Mouse (Mus musculus): ENCODE measurements around the gene Ptcd1. TPM values are rescaled to one million over a fixed set of nuclear protein-coding genes. Genes with fewer than 3 reads are reported as not detected.
A peak's percentile ranks its signal among the peaks of the same experiment; 100 is the strongest.
"Not testable (repeated sequence)": the region's sequence is repeated elsewhere in the genome, so short reads cannot be mapped to it uniquely, and the experiment has no call there.

Ptcd1 gene
- 10 to 100 TPM; 23.6 to 24.7 TPM for total RNA-seq (2021)

DNA sequence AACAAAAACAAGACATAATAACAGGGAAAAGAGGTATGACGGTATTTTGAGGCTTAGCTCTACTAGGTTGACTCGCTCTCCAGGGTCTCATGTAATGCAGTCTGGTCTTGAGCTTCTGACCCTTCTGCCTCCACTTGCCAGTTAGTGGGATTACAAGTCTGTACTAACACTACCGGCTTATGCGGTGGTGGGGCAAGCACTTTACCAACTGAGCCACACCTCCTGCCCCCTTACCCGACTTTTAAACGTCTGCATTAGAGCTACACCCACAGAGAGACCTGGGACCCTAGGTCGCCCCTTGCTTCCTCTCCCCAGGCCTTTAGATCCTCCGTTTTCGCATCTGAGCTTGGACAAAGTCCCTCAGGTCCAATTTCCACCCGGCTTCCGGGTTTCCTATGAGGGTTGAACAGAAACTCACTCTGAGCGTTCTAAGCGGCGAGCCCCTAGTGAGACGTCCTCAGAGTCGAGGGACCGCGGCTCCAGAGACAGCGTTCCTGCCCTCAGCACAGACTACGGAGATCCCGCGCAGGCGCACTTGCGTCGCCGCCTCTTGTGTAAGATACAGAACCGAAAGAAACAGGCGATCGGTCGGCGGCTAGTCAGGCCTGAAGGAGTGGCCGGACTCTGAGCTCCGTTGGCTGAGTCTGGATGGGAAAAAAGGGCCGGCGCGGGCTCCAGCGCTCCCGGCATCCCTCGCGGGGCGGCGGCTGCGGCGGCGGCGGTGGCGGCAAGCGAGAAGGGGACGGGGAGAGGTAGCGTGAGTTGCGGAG lies at the start of gene Ptcd1, which contains the start of gene Cpsf4:
Gene Ptcd1 (minus strand): TSS at position 573 of the 770 bp plus-strand sequence.
Gene Cpsf4 (plus strand): TSS at position 678 of the 770 bp plus-strand sequence.
- peak; percentile 98 to 99 for DNase-seq

DNA sequence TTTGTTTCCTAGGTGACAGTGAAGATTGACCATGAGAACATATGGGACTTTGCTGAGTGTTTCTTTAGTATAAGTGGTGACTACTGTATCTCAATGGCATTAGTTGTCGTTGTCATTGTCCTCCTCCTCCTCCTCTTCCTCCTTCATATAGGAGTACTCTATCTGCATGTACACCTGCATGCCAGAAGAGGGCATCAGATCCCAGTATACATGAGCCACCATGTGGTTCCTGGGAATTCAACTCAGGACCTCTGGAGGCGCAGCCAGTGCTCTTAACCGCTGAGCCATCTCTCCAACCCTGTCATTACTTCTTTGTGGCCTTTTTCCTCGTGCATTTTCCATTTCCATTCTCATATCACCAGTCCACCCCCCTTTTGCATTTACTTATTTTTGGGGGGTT lies 47.8 kb upstream of the Ptcd1 start:
- no peak for DNase-seq

DNA sequence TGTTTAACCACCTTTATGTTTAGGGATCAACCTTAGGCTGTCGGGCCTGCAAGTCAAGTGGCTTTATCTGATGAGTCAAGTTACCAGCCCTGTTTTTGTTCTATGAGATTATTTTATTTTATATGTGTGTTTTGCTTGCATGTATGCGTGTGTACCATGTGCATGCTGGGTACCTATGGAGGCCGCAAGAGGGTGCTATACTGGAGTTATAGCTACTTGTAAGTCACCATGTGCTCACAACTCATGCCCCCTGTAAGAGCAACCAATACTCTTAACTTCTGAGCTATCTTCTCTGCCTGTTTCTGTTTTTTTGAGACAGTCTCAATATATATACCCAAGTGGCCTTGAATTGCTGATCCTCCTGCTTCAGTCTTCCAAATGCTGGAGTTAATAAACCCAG lies 46.6 kb upstream of the Ptcd1 start:
- DNase-seq, result no peak

DNA sequence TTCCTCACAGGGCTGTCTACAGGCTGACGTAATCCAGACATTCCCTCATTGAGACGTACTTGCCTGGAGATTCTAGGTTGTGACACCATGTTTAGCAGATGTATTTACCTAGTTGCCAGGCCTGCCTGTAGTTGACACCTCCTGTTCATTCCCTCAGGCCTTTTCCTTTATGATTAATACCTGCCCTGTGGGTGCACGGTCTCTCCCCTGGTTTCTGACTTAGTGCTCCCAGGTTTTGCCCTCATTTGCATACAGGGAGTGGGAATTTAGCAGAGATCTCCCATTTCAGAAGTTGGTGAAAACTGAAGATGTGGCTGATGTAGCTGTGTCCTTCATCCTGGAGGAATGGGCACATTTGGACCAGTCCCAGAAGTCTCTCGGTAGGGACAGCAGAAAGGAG lies 45.3 kb upstream of the Ptcd1 start:
- DNase-seq, result no peak

DNA sequence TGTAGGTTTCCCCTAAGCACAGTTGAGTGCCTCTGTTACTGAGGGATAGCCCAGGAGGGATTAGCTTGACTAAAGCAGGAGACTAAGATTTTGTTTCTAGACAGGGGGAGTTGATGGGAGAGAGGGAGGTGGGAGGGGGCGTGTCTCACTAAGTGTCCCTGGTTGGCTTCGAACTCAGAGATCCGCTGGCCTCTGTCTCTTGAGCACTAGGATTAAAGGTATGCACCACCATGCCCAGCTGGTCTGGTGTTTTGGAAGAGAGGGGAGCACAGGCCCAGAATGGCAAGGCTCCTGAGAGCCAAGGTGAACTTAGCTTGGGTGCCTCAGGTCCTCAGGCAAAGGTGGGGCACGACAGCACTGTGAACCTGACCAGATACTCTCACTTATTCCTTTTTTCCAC lies 44.4 kb upstream of the Ptcd1 start:
- no peak for DNase-seq

DNA sequence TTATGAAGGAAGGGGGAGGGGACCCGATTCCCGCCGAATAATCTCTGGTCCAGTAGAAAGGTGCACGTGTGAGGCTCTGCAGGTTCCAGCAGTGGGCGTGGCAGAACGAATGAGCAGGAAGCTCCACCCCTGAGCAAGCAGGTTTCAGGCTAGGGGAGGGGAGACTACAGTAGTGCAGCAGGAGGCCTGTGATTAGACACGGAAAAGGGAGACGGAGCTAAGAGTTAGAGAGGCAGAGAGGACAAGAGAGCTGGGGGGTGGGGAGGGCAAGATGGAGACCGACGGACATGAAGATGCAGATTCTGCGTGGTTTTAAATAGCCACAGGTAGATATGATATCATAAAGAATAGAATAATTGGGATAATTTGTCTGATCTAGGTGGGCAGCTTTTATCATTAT lies 41.5 kb upstream of the Ptcd1 start:
- not testable (repeated sequence) for DNase-seq

DNA sequence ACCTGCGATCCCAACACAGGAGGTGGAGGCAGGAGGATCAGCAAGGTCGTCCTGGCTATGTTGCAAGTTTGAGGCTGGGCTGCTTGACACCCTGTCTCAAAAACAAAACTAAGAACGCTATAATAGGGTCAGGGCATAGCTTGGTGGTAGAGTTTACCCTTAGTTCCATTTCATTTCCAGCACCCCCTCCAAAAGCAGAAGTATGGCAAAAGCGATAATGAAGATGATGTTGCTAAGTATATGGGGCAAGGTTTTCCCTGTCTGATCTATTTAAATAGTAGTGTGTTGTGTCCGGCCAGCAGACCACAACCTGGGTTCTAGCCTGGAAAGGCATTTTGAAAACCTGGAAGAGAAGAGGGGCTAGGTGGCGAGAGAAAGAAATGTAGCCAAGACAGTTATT lies 41.0 kb upstream of the Ptcd1 start:
- DNase-seq, result no peak

DNA sequence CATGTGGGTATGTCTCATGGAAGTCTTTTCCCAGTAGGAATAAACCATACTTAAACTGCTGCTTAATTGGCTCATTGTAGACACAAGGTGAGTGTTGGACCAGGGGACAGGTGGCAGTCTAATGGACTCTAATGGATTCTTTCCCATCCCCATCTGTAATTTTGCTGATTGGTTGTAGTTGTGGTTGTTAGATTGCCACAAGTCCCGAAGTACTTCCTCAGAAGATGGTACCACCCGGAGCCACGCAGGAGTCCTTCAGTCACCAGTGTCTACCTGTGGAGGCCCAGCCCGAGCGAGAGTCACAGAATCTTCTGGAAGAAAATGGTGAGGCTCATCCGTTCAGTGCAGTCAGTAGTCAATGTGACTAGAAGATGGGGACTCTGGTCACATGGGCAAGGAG lies 40.5 kb upstream of the Ptcd1 start:
- DNase-seq, result no peak

DNA sequence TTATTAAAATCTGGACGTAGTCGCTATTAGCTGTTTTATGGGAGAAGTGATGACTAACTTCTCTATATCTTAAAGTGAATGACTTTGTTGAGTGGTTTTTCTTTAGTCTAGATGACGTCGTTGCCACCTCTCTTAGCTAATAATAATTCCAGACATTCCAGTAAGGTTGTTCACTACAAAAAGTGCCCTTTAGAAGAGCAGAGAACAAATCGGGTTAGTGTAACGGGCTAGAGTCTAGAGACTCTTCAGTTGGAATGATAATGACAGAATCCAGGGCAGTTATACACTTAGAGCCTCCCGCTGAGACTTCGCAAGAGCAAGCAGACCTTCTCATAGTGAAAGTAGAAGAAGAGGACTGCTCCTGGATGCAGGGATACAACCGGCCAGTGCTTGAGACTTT lies 38.1 kb upstream of the Ptcd1 start:
- DNase-seq, result no peak

DNA sequence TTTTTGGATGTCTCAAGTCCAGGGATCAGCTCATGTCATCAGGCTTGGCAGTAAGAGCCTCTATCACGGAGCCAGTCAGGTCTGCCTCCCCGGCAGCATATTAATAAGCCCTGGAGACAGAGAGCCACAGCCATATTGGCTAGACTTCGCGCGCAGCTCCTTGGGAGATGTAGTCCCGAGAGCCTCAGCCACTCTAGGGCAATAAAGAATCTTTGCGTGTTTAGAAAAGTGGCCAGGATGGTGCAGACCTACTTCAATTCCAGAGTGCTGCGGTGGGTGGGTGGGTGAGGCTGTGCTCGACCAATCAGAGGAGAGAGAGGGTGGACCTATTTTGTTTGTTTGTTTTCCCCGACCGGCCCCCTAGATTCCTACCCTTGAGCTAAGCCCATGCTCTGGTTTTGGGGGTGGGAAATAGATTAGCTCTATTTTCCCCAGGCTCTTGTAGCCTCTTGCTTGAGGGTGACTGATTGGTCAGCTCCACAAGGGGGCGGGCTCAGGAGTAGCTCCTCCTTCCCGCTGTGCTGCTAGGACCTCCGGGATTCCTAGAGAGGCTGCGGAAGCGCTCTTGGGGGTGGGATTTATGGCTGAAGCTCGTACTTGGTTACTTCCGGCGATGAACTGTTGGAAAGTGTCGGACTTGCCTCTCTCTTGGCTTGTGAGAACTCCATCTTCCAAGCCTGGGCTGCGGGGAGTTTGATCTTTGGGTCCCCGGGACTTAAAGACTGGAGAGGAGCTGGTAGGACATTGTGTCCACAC lies 37.2 kb upstream of the Ptcd1 start, which contains the start of gene Zkscan5:
Gene Zkscan5 (plus strand): TSS at position 627 of the 756 bp plus-strand sequence.
- DNase-seq, result peak; percentile 97

DNA sequence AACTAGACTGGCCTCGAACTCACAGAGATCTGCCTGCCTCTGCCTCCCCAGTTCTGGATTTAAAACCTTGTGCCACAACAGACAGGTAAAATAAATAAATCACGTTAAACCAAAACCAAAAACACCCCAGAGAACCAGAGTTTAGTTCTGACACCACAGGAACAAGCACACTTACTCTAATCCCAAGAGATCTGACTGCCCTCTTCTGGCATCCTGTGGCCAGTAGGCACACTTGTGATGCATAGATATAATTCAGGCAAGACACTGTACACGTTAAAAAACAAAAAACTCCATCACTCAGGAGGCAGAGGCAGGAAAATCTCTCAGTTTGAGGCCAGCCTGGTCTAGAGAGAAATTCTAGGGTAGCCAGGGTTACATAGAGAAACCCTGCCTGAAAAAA lies 35.5 kb upstream of the Ptcd1 start:
- DNase-seq, result no peak

DNA sequence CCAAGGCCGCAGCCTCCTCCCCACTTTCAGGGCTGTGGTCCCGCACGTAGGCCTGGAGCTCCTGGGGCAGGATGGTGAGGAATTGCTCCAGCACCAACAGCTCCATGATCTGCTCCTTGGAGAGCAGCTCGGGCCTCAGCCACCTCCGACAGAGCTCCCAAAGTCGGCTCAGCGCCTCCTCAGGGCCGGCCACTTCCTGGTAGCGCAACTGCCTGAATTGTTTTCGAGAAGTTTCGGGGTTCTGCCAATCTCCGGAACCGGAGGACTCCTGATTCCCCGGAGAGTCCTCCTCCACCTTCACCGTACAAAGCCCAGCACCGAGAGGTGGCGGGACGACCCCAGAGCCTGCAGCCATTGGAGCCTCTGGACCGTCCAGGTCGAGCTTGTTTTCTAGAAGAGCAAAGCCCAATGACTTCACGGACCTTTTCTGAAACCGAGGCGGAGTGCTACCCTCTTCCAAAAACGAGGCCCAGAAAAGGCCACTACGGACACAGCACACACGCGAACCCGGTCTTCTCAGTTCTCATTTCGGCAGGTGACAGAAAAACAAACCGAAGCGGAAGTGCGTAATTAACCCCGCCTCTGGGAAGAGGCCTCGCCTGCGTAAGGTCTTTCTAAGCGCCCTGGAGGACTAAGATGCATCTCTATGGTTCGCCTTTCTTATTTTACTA lies 34.5 kb upstream of the Ptcd1 start, which contains the start of gene Zkscan14:
Gene Zkscan14 (minus strand): TSS at position 548 of the 671 bp plus-strand sequence.
- DNase-seq, result peak; percentile 69 to 76

DNA sequence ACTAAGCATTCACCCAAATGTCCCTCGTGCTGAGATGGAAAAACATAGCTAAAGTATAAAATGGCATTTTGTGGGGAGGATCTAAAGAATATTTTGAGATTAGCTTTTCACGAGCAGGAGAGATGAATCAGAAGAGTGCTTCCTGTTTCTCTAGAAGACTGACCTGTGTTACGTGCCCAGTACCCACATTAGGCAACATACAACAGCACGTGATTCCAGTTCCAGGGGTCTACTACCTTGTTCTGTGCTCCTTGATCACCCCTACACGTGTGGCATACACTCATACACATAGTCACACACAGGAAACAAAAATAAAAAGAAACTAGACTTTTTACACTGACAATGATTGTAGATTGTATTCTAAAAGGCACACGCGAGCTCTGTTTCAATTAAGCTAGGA lies 33.5 kb upstream of the Ptcd1 start:
- DNase-seq, result no peak

DNA sequence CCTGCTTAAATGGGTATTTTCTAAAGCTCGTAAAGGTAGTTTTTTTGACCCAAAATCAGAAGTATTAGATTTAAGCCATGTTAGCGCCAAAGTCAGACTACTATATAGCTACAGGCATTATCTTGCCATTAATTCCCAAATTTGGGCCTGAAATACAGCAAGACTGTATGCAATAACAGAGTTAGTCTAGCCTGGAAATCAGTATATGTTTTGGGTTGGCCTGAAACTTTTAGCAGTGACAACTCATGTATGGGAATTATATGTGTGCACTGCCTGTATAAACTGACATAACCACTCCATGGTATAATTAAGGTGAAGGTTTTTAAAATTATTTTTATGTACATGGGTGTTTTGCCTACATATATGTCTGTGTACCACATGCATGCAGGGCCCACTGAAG lies 25.1 kb upstream of the Ptcd1 start, which contains the start of gene Atp5j2:
Gene Atp5j2 (minus strand): TSS at position 101 of the 400 bp plus-strand sequence.
- DNase-seq, result no peak

DNA sequence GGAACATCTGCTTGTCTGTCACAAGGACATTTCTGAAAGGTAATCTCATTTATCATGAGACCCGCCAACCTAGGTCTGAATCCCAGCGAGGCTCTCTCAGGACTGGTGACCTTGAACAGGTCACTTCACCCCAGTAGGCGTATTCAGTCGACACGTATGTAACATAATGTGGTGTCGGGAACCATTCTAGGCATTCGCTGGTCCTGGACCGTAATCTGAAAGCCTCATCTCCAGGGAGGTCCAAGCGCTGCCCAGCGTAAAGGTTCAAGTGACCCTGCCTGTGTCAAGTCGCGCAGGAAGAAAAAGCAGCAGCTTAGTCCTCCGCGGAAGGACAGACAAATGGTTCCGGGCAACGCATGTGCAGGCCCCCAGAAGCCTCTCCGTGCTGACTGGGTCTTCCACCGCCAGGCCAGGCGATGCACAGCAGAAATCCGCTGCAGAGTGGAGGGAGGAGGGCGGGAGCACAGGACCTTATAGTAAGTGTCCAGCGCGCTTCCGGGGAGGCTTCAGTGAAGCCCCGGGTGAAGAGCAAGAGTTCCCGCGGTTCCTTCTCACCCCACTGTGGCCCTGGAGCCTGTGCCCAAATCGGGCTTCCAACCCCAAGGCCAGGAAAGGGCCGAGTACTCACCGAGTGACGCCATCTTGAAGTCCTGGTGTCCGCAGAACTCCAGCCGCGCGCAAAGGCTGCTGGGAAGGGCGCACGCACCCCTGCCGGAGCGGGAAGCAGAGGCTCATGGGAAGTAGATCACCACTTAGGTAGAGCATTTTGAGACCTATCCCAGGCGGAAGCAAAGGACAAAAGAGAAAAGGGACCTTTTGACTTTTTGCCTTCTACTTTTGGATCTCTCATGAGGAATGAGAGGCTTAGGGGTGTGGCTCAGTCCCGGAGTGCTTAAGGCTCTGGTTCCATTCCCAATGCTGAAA lies 24.2 kb upstream of the Ptcd1 start:
- peak; percentile 89 to 91 for DNase-seq

DNA sequence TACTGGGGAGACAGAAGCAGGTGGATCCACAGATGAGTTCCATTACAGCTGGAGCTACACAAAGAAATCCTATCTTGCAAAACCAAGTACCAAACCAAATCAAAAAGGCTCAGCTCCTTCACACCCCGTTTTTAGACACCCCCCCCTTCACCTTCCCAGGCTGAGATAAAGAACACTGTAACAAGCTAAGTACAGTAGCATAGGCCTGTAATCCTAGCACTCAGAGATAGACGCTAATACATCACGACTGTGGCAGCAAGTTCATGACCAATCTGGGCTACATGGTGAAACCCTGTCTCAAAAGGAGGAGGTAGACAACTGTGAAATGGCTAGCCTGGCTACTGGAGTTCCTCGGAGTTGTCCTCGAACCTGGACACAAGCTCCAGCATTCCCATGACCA lies 23.5 kb upstream of the Ptcd1 start:
- no peak for DNase-seq

DNA sequence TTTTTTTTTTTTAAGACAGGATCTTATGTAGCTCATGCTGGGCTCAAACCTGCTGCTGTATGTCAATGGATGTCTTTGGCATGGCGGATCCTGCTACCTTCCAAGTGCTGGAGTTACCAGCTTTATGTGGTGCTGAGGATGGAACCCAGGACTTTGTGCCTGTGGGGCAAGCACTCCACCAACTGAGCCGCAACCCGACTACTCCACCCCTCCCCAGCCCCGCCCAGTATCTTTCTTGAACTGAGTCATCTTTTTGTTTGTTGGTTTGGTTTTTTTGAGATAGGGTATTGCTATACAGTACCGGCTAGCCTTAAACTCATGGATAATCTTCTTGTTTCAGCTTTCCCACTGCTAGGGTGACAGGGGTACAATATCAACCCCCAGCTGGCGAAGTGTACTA lies 22.5 kb upstream of the Ptcd1 start:
- no peak for DNase-seq

DNA sequence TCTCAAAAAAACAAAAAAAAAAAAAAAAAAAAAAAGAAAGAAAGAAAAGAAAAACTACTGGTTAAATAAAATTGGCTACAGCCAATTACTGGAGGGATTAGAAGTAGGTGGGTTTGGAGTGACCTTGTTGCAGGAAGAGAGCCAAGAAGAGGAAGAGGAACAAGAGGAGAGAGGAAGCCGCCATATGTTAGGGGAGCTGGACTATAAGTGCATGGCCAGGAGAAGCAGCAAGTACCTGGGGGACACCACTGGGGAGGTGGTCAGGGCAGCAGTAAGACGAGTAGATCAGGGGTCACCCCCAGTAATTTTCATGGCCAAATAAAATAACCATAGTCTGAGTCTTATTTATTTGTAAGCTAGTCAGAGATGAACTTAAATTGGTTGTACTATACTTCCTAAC lies 18.3 kb upstream of the Ptcd1 start:
- DNase-seq, result no peak

DNA sequence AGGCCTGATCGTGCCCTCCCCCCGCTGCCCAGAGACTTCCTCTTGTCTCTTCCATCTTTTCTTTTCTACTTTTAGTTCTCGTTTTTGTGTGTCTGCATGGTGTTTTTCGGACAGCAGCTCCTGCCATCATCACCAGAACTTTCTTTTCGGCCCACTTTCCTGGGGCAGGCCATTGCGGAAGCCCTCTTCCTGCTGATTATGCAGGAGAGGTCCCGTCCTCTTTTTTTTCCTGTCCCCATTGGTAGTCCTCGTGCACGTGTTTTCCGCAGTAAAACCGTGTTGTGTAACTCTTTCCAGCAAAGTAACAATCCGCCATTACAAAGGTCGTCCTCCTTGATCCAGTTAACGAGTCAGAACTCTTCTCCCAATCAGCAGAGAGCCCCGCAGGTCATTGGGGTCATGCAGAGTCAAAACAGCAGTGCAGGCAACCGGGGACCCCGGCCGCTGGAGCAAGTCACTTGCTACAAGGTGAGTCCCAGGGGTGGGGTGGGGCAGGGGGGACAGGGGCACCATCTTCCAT lies 11.6 kb upstream of the Ptcd1 start:
- DNase-seq, result no peak

DNA sequence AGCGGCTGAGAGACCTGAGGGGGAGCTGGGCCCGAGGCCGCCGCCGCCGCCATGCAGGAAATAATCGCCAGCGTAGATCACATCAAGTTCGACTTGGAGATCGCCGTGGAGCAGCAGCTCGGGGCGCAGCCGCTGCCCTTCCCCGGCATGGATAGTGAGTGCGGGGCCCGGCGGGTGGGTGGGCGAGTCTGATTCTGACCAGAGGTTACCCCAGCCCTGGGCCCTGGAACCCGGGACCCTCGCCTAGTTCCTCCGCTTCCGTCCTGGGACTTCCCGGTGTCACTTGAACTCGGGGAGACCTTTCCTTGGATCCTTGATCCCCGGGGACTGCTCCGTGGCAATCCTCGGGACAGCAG lies 376 bp upstream of the Ptcd1 start:
- DNase-seq, result no peak

DNA sequence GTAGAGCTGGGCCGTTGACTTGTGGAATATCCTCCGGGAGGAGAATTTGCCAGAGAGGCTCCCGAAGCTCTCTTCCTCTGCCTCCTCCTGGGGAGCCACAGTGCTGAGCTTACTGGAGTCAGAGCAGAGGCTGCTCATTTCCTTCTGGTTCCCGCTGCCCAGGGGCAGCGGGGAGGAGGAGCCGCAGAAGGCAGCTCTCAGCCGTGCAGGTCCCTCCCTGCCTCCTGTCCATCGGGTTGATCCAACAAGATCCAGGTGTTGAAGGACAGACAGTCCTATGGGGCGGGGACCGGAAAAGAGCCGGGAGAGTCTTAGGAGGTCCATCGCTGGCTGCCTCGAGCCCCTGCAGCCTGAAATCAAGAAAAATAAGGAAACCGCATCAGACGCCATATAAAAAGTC lies 1.7 kb downstream of the Ptcd1 start:
- no peak for DNase-seq

DNA sequence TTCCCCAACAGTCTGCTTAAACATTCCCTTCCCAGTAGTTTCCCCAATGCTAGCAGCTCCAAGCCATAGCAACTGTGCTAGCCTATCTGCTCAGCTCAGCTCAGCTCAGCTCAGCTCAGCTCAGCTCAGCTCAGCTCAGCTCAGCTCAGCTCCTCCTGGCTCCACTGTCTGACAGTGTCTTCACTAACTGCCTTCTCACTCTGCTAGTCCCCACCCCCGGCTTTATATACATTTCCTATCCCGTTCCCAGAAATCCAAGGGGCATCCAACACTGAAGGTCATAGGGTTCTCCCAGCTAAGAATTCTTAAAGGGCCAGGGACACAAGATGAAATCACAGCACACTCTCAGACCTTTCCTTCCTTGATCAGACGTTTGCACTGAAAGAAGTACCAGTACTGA lies 2.2 kb downstream of the Ptcd1 start:
- DNase-seq, result no peak

All from layer of hippocampus, postnatal 36 days (tissue).